Mouse (Mus musculus): ENCODE data around the gene Pgbd5.

Pgbd5 gene

GRCm38 (mm10) chr8:124346852-124347523 lies 92.5 kb downstream of the Pgbd5 start:
- peak; percentile 67 for DNase-seq (ENCODE audit: low read depth, low spot score)

DNA sequence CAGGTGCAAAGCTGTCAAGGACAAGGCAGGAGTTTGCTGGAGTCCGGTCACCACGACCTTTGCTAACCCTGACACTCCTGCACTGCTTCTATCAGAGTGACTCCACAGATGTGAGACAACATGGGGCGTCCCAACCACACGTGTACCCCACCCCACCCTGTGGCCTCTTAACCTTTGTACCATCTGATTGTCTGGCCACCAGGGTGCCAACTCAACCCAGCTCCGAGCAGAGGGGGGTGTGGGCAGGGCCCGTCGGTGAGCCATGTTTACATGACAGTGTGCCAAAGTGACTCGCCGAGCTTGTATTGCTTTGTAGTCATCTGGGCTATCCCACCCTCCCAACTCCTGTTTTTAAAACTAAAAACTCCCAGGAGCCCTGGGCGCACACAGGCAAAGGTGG lies 94.4 kb downstream of the Pgbd5 start:
- no peak for DNase-seq (ENCODE audit: low read depth, low spot score)

DNA sequence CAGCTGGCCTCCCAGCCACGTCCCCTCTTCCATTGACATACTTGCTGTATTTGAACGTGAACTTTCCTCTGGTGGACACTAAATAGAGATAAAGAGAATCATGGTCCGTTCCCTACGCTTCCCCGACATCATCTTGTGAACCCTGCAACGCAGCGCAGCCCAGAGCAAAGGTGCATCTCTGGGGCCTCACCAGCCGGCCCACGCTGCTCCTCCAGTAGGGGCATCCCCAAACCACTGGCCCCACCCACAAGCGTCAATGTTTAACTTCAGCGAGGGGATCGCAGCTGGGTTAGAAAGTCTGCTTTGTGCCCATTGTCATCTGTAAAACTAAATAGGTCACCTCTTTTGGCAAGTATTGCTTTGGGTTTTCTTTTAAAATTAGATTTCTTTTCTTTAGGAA lies 95.5 kb downstream of the Pgbd5 start:
- no peak for DNase-seq (ENCODE audit: low read depth, low spot score)

GRCm38 (mm10) chr8:124343151-124343550 lies 96.3 kb downstream of the Pgbd5 start:
- DNase-seq (ENCODE audit: low read depth, low spot score): no peak

DNA sequence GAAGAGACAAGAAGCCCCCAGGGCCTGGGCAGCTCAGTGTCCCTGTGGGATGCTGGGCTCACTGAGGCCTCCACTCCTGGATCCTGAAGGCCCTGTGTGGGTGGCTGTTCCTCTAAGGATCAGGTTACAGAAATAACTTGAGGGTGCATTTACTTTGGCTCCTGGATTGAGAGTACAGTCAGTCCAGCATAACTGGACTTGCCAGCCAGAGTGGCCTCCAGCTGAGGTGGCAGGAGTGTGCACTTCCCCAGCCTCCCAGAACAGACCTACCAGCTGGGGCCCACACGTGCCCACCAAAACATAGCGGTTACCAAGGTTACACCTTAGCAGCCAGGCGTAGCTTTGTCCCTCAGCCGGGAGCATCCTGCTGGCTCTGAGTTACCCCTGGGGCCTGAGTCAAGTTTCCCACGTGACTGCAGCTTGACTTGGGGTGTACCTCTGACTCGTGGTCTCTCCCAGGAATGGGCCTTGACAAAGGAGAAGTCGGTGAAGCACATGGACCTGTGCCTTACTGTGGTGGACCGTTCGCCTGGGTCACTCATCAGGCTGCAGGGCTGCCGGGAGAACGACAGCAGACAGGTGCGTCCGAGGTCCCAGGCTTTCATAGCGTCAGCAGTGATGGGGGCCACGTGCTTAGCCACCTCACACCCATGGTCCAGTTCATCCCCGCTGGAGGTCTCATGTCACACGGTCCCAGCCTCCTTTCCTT lies 98.9 kb downstream of the Pgbd5 start:
- DNase-seq (ENCODE audit: low read depth, low spot score): no peak

GRCm38 (mm10) chr8:124339742-124340141 lies 99.7 kb downstream of the Pgbd5 start:
- no peak for DNase-seq (ENCODE audit: low read depth, low spot score)

- no peak for DNase-seq (ENCODE audit: low read depth, low spot score)
These were observed 103.2 kb downstream of the Pgbd5 start for GRCm38 (mm10) chr8:124336302-124336701.

- DNase-seq (ENCODE audit: low read depth, low spot score): no peak
These were observed 107.8 kb downstream of the Pgbd5 start for GRCm38 (mm10) chr8:124331706-124332105.

GRCm38 (mm10) chr8:124331094-124331493 lies 108.4 kb downstream of the Pgbd5 start:
- no peak for DNase-seq (ENCODE audit: low read depth, low spot score)

DNA sequence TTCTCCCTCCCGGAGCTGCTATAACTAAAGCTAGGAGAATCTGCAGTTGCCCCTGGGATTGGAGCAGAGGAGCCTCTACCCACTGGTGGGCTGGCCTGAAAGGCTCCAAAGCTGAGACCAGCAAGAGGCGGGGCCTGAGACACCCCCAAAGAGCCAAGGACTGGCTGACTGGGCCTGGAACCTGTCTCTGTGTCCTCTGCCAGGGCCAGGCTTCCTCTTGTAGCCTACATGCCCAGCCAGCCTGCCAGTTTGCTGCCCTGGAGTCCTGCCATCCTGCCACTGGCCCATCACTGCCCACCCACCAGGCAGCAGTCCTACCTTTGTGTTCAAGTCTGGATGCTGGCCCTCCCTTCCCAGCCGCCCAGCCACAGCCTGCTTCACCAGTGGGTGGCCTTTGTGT lies 109.0 kb downstream of the Pgbd5 start:
- no peak for DNase-seq (ENCODE audit: low read depth, low spot score)

- no peak for DNase-seq (ENCODE audit: low read depth, low spot score)
These were observed 109.8 kb downstream of the Pgbd5 start for GRCm38 (mm10) chr8:124329690-124330089.

GRCm38 (mm10) chr8:124328259-124328658 lies 111.2 kb downstream of the Pgbd5 start:
- DNase-seq (ENCODE audit: low read depth, low spot score): no peak

DNA sequence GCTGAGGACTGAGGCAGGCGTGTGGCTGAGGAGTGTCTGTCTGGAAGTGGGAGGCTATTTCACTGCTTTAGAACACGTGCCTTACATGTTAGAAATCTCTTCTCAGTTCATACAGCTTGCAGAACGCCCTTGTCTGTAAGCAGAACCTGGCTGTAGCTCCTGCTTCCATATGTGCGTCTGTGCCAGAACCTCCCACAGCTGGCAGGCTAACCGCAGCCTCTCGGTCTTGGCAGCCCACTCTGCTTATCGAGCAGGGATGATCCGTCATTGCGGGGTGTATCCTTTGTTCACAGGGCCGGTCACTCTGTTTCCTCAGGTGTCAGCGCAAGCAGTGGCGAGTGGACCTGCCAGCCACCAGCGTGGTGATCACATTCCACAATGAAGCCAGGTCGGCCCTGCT lies 116.1 kb downstream of the Pgbd5 start:
- DNase-seq (ENCODE audit: low read depth, low spot score): no peak

DNA sequence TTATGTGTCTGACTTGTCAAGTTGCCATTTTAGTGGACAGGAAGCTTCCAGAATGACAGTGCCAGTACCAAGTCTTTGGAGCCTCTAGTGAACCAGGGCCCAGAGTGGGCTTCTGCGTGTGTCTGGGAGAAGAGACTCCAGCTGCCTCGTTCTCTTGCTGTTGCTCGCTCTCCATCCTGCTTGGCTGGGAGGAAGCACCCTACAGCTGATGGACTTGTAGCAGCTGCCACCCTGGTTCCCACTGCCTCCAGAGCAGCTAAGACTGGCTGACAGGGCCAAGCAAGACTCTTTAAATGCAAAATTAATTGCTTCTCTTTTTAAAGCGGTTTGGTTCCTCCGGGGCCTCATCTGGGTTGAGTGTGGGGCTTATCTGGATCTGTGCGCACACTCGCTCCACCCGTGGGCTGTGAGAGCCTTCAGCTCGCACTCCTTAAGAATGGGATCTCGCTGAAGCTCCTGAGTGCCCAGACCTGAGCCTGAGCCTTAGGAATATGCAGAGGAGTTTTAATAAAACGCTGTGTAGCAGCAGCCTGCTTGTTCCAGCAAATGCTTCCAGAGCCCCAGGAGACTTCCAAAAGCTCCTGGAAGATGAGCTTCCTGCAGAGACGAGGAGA lies 118.1 kb downstream of the Pgbd5 start:
- DNase-seq (ENCODE audit: low read depth, low spot score): no peak

DNA sequence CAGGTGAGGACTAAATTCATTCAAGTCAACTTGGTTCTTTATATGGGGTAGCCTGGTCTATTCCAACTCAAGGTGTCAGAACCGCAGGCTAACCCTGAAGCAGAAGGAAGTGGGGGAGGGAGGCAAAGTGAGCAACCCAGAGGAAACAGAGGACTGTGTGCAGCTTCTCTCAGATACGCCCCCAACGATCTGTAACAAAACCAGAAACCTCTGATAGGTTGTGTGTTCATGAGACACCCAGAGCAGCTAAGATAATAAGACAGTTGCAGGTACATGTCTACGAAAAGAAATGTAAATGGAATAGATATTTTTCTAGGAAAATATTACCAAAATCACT lies 120.2 kb downstream of the Pgbd5 start:
- DNase-seq (ENCODE audit: low read depth, low spot score): no peak

Measured in forelimb bud, embryonic 11.5 days (tissue).